Mouse (Mus musculus): ENCODE measurements around the gene Lman2. TPM values are rescaled to one million over a fixed set of nuclear protein-coding genes. Genes with fewer than 3 reads are reported as not detected.

The Lman2 gene
- polyA plus RNA-seq, 1 experiment from 2014 or later, result 59.1 TPM

DNA sequence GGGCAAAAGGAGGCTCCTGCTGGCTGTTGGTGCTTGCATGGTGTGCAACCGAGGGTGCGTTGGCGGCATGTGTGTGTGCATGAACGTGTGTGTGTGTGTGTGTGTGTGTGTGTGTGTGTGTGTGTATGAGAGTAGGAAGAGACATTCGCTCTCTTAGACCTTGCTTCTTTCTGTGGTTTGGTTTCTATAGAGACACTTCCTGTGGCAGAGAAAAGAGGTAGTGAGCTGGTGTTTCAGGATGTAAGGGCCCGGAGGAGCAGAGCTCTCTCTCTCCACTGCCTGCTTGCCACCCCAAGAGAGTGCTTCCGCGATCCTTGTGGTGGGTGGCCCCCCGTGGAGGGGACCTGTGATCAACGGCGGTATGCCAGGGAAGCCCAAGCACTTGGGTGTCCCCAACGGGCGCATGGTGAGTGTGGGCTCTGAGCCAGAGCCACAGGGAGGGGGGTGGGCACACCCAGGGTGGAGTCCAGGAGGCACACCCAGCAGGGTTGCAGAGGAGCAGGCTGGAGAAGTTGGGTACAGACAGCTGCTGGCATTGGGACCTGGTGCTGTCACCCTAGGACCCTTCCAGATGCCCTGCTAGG is 7.0 kb upstream of the Lman2 start, which contains the start of gene Rgs14:
Gene Rgs14 (plus strand): TSS at position 202 of the 584 bp plus-strand sequence.
- DNase-seq (no peak), ATAC-seq (ENCODE audit: low read depth) (peak; percentile 90)
- peak within 1 kb of the TSS; percentile 68 for H3K4me2 ChIP-seq
- H3K27me3 ChIP-seq, result peaks cover 6% of the 10 kb centered on the region; the same call in 1 of the 2 replicates
- H3K4me1 ChIP-seq (replicated peaks), result peaks cover 45% of the 10 kb centered on the region
- peak within 1 kb of the TSS; percentile 48 for H3K4me3 ChIP-seq (replicated peaks)
- WGBS (ENCODE audit: insufficient replicate concordance), result 13% methylated on average over 13 of the region's 13 CpGs
- peak within 1 kb of the TSS; percentile 59 for H3K9ac ChIP-seq
- no peaks in the 10 kb centered on the region for H3K36me3 ChIP-seq
- H3K9me3 ChIP-seq (replicated peaks), result no peaks in the 10 kb centered on the region
- H3K27ac ChIP-seq, result peak within 1 kb of the TSS; percentile 41

DNA sequence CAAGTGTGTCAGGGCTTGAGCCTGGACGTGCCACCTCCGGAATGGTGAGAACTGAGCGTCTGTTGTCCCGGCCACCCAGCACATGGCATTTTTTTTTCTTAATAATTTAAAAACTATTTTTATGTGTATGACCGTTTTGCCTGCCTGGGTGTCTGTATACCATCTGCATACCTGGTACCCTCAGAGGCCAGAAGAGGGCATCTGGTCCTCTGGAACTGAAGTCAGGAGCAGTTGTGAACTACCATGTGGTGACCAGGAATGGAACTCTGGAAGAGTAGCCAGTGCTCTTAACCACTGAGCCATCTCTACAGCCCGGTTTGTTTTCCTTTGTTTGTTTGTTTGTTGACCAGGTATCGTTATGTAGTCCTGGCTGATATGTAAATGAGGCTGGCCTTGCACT is 5.8 kb upstream of the Lman2 start:
- no peaks in the 10 kb centered on the region for H3K36me3 ChIP-seq
- no peak overlapping the region for H3K4me3 ChIP-seq (replicated peaks)
- no peak overlapping the region for H3K9ac ChIP-seq
- peaks cover 40% of the 10 kb centered on the region for H3K4me1 ChIP-seq (replicated peaks)
- H3K27me3 ChIP-seq, result peaks cover 6% of the 10 kb centered on the region; the same call in 1 of the 2 replicates
- H3K9me3 ChIP-seq (replicated peaks), result no peaks in the 10 kb centered on the region
- ATAC-seq (ENCODE audit: low read depth) (no peak), DNase-seq (no peak)
- H3K27ac ChIP-seq, result no peak overlapping the region
- WGBS (ENCODE audit: insufficient replicate concordance), result 64% methylated on average over 7 of the region's 7 CpGs
- H3K4me2 ChIP-seq, result no peak overlapping the region

- peak overlapping the region; percentile 94 for H3K27ac ChIP-seq
- 0 out of 2 replicates have a peak, but pooled peaks cover 2% of the 10 kb centered on the region for H3K27me3 ChIP-seq
- H3K4me3 ChIP-seq (replicated peaks), result peak overlapping the region; percentile 93
- peaks cover 46% of the 10 kb centered on the region for H3K4me1 ChIP-seq (replicated peaks)
- H3K36me3 ChIP-seq, result peaks cover 41% of the 10 kb centered on the region
- WGBS (ENCODE audit: insufficient replicate concordance), result under 1% methylated on average over 32 of the region's 32 CpGs
- no peaks in the 10 kb centered on the region for H3K9me3 ChIP-seq (replicated peaks)
- ATAC-seq (ENCODE audit: low read depth), result peak; percentile 40
- peak overlapping the region; percentile 84 for H3K4me2 ChIP-seq
- peak overlapping the region; percentile 93 for H3K9ac ChIP-seq
- no peak for DNase-seq
Observed at GRCm38 (mm10) chr13:55361974-55362452, 570 bp downstream of the Lman2 start.

DNA sequence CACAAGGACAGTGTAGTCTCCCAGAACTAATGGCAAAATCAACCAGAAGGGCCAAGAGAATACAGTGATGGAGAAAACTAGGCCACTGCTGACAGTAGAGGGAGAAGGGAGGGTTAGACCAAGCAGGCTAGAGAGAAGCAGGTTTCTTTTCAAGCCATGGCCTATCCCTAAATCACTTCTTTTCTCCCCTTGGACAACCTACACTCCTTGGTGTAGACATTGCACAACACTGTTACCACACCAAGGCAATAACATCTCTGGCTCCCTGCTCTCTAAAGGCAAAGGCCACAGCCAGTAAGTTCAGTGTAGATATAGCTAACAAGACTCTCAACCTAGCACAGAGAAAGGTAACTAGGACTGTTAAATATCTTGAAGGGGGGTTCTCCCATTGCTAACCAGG is 1.4 kb downstream of the Lman2 start:
- no peaks in the 10 kb centered on the region for H3K9me3 ChIP-seq (replicated peaks)
- peaks cover 43% of the 10 kb centered on the region for H3K4me1 ChIP-seq (replicated peaks)
- DNase-seq (no peak), ATAC-seq (ENCODE audit: low read depth) (no peak)
- H3K4me2 ChIP-seq, result peak overlapping the region; percentile 84
- H3K4me3 ChIP-seq (replicated peaks), result peak overlapping the region; percentile 93
- peak overlapping the region; percentile 93 for H3K9ac ChIP-seq
- H3K27me3 ChIP-seq, result 0 out of 2 replicates have a peak, but pooled peaks cover 2% of the 10 kb centered on the region
- H3K27ac ChIP-seq, result 0 out of 2 replicates have a peak overlapping the region, but pooled peaks have one; percentile 7
- peaks cover 50% of the 10 kb centered on the region for H3K36me3 ChIP-seq

DNA sequence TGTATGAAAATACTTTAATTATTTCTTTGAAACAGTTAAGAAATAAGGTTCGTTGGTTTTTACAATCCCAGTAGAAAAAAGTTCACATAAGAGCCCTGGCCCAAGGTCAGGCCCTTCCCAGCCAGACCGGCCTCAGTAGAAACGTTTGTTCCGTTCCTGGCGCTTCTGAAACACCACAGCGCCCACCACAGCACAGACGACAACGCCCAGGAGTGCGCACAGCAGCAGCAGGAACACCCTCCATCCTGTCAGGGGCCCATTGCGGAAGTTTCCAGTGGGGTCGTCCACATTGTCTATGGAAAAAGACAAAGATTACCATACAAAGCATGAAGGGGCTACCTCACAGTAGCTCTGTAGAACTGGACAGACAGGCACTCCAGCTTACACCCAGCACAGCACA is 15.8 kb downstream of the Lman2 start:
- no peak overlapping the region for H3K4me2 ChIP-seq
- no peak for ATAC-seq (ENCODE audit: low read depth)
- no peak overlapping the region for H3K4me3 ChIP-seq (replicated peaks)
- peaks cover 4% of the 10 kb centered on the region; the same call in 1 of the 2 replicates for H3K4me1 ChIP-seq (replicated peaks)
- H3K9ac ChIP-seq, result no peak overlapping the region
- no peaks in the 10 kb centered on the region for H3K9me3 ChIP-seq (replicated peaks)
- no peak for DNase-seq
- H3K27ac ChIP-seq, result no peak overlapping the region
- 72% methylated on average over 11 of the region's 11 CpGs for WGBS (ENCODE audit: insufficient replicate concordance)
- H3K36me3 ChIP-seq, result peaks cover 79% of the 10 kb centered on the region
- H3K27me3 ChIP-seq, result no peaks in the 10 kb centered on the region

GRCm38 (mm10) chr13:55344286-55344685 is 18.3 kb downstream of the Lman2 start:
- Histone ChIP-seq H3K9me3 (replicated peaks) (no peaks in the 10 kb centered on the region), H3K9ac (no peak overlapping the region), H3K27me3 (no peaks in the 10 kb centered on the region), H3K27ac (no peak overlapping the region), H3K4me3 (replicated peaks) (no peak overlapping the region), H3K4me1 (replicated peaks) (peaks cover 7% of the 10 kb centered on the region), H3K36me3 (peaks cover 56% of the 10 kb centered on the region), H3K4me2 (no peak overlapping the region)
- DNase-seq (no peak), ATAC-seq (ENCODE audit: low read depth) (no peak)
- WGBS (ENCODE audit: insufficient replicate concordance), result 77% methylated on average over 7 of the region's 7 CpGs

DNA sequence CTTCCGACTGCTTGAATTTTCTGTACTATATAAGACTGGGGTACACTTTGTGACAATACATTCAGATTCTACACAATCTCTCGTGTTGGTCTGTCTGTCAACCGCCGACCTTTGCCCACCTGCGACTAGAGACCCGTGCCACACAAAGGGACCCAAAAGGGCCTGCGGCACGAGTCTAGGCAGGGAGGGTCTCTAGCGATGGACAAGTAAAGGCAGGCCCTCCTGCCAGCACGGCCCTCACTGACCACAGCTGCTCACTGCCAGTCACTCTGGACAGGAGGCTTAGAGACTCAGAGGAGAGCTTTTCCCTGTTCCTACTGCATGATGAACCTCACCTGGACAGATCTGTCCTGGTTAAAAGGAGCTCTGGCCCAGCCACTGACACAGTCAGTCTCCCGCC is 20.1 kb downstream of the Lman2 start:
- no peak for DNase-seq
- 54% methylated on average over 11 of the region's 11 CpGs for WGBS (ENCODE audit: insufficient replicate concordance)
- no peaks in the 10 kb centered on the region for H3K9me3 ChIP-seq (replicated peaks)
- peaks cover 18% of the 10 kb centered on the region for H3K4me1 ChIP-seq (replicated peaks)
- H3K27ac ChIP-seq, result no peak overlapping the region
- 0 out of 2 replicates have a peak overlapping the region, but pooled peaks have one; percentile 23 for H3K9ac ChIP-seq
- peak; percentile 19; the same call in 1 of the 2 replicates for ATAC-seq (ENCODE audit: low read depth)
- no peaks in the 10 kb centered on the region for H3K27me3 ChIP-seq
- H3K4me2 ChIP-seq, result no peak overlapping the region
- H3K4me3 ChIP-seq (replicated peaks), result no peak overlapping the region
- peaks cover 38% of the 10 kb centered on the region for H3K36me3 ChIP-seq

DNA sequence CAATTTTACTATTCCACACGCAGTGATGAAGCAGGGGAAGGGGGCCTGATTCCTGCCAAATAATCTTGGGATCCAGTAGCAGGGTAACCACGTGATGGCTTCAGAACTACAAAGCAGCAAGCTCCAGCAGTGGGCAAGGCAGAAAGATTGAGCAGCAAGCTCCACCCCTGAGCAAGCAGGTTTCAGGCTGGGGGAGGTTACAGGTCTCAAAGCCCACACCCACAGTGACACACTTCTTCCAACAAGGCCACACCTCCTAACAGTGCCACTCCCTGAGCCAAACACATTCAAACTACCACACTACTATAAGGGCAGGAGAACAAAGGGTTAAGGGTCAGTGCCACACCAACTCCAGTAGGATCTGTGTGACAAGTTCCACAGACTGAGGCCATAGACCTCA is 23.3 kb downstream of the Lman2 start:
- Histone ChIP-seq H3K4me2 (peak overlapping the region; percentile 17; the same call in 1 of the 2 replicates), H3K9ac (no peak overlapping the region), H3K4me3 (replicated peaks) (no peak overlapping the region), H3K9me3 (replicated peaks) (no peaks in the 10 kb centered on the region), H3K4me1 (replicated peaks) (peaks cover 20% of the 10 kb centered on the region), H3K27ac (no peak overlapping the region), H3K36me3 (peaks cover 6% of the 10 kb centered on the region), H3K27me3 (no peaks in the 10 kb centered on the region)
- peak; percentile 76 for ATAC-seq (ENCODE audit: low read depth)
- 34% methylated on average over 2 of the region's 2 CpGs for WGBS (ENCODE audit: insufficient replicate concordance)
- peak; percentile 35 for DNase-seq

GRCm38 (mm10) chr13:55338131-55339054 is 24.2 kb downstream of the Lman2 start:
- H3K4me3 ChIP-seq (replicated peaks), result no peak overlapping the region
- WGBS (ENCODE audit: insufficient replicate concordance), result 62% methylated on average over 12 of the region's 12 CpGs
- H3K27me3 ChIP-seq, result no peaks in the 10 kb centered on the region

GRCm38 (mm10) chr13:55337341-55337975 is 25.1 kb downstream of the Lman2 start:
- Histone ChIP-seq H3K9me3 (replicated peaks) (no peaks in the 10 kb centered on the region), H3K4me3 (replicated peaks) (no peak overlapping the region), H3K27ac (no peak overlapping the region), H3K9ac (no peak overlapping the region), H3K4me1 (replicated peaks) (peaks cover 18% of the 10 kb centered on the region), H3K27me3 (no peaks in the 10 kb centered on the region), H3K4me2 (no peak overlapping the region), H3K36me3 (no peaks in the 10 kb centered on the region)
- 69% methylated on average over 10 of the region's 10 CpGs for WGBS (ENCODE audit: insufficient replicate concordance)
- DNase-seq, result no peak
- no peak for ATAC-seq (ENCODE audit: low read depth)

More at GRCm38 (mm10) chr13:55338131-55339054, 24.2 kb downstream of the Lman2 start:
- Histone ChIP-seq H3K9ac (no peak overlapping the region), H3K27ac (no peak overlapping the region), H3K4me2 (no peak overlapping the region), H3K4me1 (replicated peaks) (peaks cover 20% of the 10 kb centered on the region), H3K36me3 (no peaks in the 10 kb centered on the region), H3K9me3 (replicated peaks) (no peaks in the 10 kb centered on the region)
- DNase-seq, result no peak
- ATAC-seq (ENCODE audit: low read depth), result no peak

DNA sequence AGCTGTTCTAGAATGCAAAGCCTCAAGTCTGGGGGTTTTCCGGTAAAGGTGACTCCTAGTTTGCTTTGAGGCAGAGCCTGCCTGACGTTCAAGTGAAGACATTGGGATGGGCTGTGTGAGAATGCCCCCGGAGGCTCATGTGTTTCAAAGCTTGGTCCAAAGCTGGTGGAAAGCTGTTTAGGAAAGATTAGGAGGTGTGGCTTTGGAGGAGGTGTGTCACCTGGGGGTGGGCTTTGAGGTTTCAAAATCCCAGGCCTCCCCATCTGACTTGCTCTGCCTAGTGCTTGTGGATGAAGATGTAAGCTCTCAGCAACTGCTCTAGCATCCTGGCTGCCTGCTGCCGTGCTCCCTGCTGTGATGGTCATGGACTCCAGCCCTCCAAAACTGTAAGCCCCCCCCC is 26.9 kb downstream of the Lman2 start:
- WGBS (ENCODE audit: insufficient replicate concordance), result 61% methylated on average over 4 of the region's 4 CpGs
- no peak overlapping the region for H3K4me3 ChIP-seq (replicated peaks)

More for the DNA sequence above, 26.9 kb downstream of the Lman2 start:
- Histone ChIP-seq H3K27me3 (no peaks in the 10 kb centered on the region), H3K4me2 (no peak overlapping the region), H3K9ac (no peak overlapping the region), H3K9me3 (replicated peaks) (no peaks in the 10 kb centered on the region), H3K4me1 (replicated peaks) (peaks cover 26% of the 10 kb centered on the region), H3K27ac (no peak overlapping the region), H3K36me3 (no peaks in the 10 kb centered on the region)
- no peak for ATAC-seq (ENCODE audit: low read depth)
- DNase-seq, result no peak
